Mouse (Mus musculus) heart, postnatal 36 days (tissue): Measurements from ENCODE around the gene Synj1. TPM values are rescaled to one million over a fixed set of nuclear protein-coding genes. Genes with fewer than 3 reads are reported as not detected.

Experiments
- DNase-seq, 2 experiments: peaks; one replicate each; pipeline ENCODE4 v3.0.0; 2021 to 2022
- intact Hi-C: fragments of 180-260 bp; cut with DNase I; formaldehyde crosslinking; loops from one replicate; pipeline ENCODE4 v1.15.1; 2025
- total RNA-seq, 2 experiments: library from RNA; stranded (reverse); gene quantifications; 2 replicates each; pipeline ENCODE4 v1.2.3; 2021

Gene Synj1
- total RNA-seq, 2 experiments from 2014 or later = 29.1 to 29.6 TPM

GRCm38 (mm10) chr16:90953147-90953546, 58.0 kb downstream of the Synj1 start:
- intact Hi-C loops = no loop called here
- no peak for DNase-seq

- no peak for DNase-seq
- intact Hi-C loops = no loop called here
These were observed 60.6 kb downstream of the Synj1 start for GRCm38 (mm10) chr16:90950354-90950963.

- intact Hi-C loops = no loop called here
- no peak for DNase-seq
These were observed 64.1 kb downstream of the Synj1 start for GRCm38 (mm10) chr16:90946977-90947376.

- no peak for DNase-seq
- intact Hi-C loops = no loop called here
These were observed 69.9 kb downstream of the Synj1 start for GRCm38 (mm10) chr16:90941246-90941645.

- peak; percentile 91 to 94 for DNase-seq
- intact Hi-C loops = loop anchor here (1.0 to 5.0 kb wide), 4 partner anchors 76 to 210 kb away; partner anchors contain the start of genes Synj1 and Urb1
These were observed 76.3 kb downstream of the Synj1 start, which contains the start of gene Cfap298 for GRCm38 (mm10) chr16:90934687-90935328. Cfap298 (minus strand) TSS chr16:90935114.

- intact Hi-C loops = loop anchor here (2.0 to 5.0 kb wide), 3 partner anchors 77 to 122 kb away; partner anchors contain the start of genes Synj1 and Urb1
- peak in 1 of 2 experiments; percentile 69 for DNase-seq
These were observed 76.9 kb downstream of the Synj1 start for GRCm38 (mm10) chr16:90934193-90934686.

- no peak for DNase-seq
- intact Hi-C loops = loop anchor here (2.0 to 5.0 kb wide), 3 partner anchors 77 to 121 kb away; partner anchors contain the start of genes Synj1 and Urb1
These were observed 77.5 kb downstream of the Synj1 start for GRCm38 (mm10) chr16:90933534-90934176.

- DNase-seq = no peak
- intact Hi-C loops = loop anchor here (5.0 kb wide), 1 partner anchor 190 kb away; the partner anchor contains the start of gene Mrap
These were observed 83.7 kb downstream of the Synj1 start for GRCm38 (mm10) chr16:90927446-90927845.

- intact Hi-C loops = loop anchor here (1.0 to 5.0 kb wide), 2 partner anchors 96 to 188 kb away; partner anchors contain the start of gene Mrap
- peak; percentile 66 to 74 for DNase-seq
These were observed 85.6 kb downstream of the Synj1 start for GRCm38 (mm10) chr16:90925461-90925860.

GRCm38 (mm10) chr16:90924606-90925370, 86.3 kb downstream of the Synj1 start:
- intact Hi-C loops = loop anchor here (1.0 to 5.0 kb wide), 2 partner anchors 95 to 187 kb away; partner anchors contain the start of gene Mrap
- DNase-seq = peak in 1 of 2 experiments; percentile 42

GRCm38 (mm10) chr16:90921471-90922159, 89.5 kb downstream of the Synj1 start:
- intact Hi-C loops = no loop called here
- peak; percentile 31 to 56 for DNase-seq

GRCm38 (mm10) chr16:90917156-90917555, 94.0 kb downstream of the Synj1 start:
- intact Hi-C loops = no loop called here
- no peak for DNase-seq

- DNase-seq = peak; percentile 43 to 44
- intact Hi-C loops = no loop called here
These were observed 95.0 kb downstream of the Synj1 start for GRCm38 (mm10) chr16:90916040-90916481.

- intact Hi-C loops = no loop called here
- DNase-seq = no peak
These were observed 99.3 kb downstream of the Synj1 start for GRCm38 (mm10) chr16:90911766-90912165.

- peak in 1 of 2 experiments; percentile 28 for DNase-seq
- intact Hi-C loops = no loop called here
These were observed 100.1 kb downstream of the Synj1 start for GRCm38 (mm10) chr16:90910855-90911533.

- intact Hi-C loops = no loop called here
- DNase-seq = no peak
These were observed 103.9 kb downstream of the Synj1 start for GRCm38 (mm10) chr16:90907250-90907649.

- no peak for DNase-seq
- intact Hi-C loops = no loop called here
These were observed 107.8 kb downstream of the Synj1 start for GRCm38 (mm10) chr16:90903300-90903699.

GRCm38 (mm10) chr16:90901364-90901763, 109.7 kb downstream of the Synj1 start:
- intact Hi-C loops = no loop called here
- DNase-seq = no peak

- intact Hi-C loops = no loop called here
These were observed 111.6 kb downstream of the Synj1 start for GRCm38 (mm10) chr16:90899498-90899897.

More at GRCm38 (mm10) chr16:90899498-90899897, 111.6 kb downstream of the Synj1 start:
- DNase-seq = no peak
